Mouse (Mus musculus) G1E (cell line): ENCODE measurements around the gene Acot5.

Experiments used
- CTCF ChIP-seq: IDR thresholded peaks from 2 replicates; pipeline ENCODE4 v1.5.1; 2012; ENCODE audit warnings: low read depth, low read length, inconsistent platforms, mixed read lengths
- GATA1 ChIP-seq: IDR thresholded peaks from 2 replicates; pipeline ENCODE4 v1.6.1; 2012; ENCODE audit warnings: borderline replicate concordance, low read length, inconsistent platforms, mixed read lengths
- POLR2AphosphoS5 ChIP-seq: IDR thresholded peaks from 2 replicates; pipeline ENCODE4 v1.6.1; 2012; ENCODE audit warnings: low read depth, low read length, inconsistent platforms; ENCODE audit not compliant: insufficient replicate concordance

DNA sequence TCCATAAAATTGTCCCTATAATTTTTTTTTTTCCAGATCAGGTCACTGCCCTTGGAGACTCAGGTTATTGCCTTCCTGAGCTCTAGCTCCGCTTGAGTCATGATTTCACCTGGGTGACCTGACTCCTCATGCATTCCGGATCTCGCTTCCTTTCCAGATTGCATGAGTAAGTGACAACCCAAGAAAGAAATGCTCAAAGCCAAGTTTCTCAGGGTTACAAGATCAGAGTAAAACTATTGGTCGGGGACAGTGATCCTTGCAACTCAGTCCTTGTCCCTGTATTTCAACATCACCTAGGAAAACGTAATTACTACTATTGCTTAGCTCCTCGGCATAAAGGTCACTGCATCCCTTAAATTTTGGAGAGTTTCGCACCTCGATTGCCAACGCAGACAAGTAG, at the start of gene Acot5:
- TF ChIP-seq CTCF (no peak), GATA1 (no peak), POLR2AphosphoS5 (no peak)
